Mouse (Mus musculus): ENCODE results near the gene Krt18. TPM values are rescaled to one million over a fixed set of nuclear protein-coding genes. Genes with fewer than 3 reads are reported as not detected.

The Krt18 gene
- total and polyA plus RNA-seq, 2 experiments from 2014 or later, result 5.0 to 12.6 TPM

DNA sequence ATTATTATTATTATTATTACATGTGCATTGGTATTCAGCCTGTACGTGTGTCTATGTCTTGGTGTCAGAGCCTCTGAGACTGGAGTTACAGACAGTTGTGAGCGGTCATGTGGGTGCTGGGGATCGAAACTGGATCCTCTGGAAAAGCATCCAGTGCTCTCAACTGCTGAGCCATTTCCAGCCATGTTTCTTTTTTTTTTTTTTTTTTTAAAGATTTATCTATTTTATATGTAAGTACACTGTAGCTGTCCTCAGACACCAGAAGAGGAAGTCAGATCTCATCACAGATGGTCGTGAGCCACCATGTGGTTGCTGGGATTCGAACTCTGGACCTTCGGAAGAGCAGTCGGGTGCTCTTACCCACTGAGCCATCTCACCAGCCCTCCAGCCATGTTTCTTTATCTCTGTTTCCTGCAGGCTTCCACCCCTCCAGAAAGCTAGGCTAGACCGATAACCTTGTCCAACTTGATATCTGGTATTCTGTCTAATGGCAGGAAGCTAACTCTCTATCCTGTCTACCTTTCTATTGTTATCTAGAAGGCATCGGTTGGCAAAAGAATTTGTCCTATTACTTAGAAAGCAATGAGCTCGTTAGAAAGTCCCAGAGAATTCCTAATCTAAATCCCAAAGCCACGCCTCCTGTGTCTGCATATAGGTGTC lies 28.2 kb upstream of the Krt18 start:
- no peaks in the 10 kb centered on the region for H3K4me1 ChIP-seq (ENCODE audit: insufficient read depth, low read length)
- WGBS, result 89% methylated on average over 11 of the region's 11 CpGs

DNA sequence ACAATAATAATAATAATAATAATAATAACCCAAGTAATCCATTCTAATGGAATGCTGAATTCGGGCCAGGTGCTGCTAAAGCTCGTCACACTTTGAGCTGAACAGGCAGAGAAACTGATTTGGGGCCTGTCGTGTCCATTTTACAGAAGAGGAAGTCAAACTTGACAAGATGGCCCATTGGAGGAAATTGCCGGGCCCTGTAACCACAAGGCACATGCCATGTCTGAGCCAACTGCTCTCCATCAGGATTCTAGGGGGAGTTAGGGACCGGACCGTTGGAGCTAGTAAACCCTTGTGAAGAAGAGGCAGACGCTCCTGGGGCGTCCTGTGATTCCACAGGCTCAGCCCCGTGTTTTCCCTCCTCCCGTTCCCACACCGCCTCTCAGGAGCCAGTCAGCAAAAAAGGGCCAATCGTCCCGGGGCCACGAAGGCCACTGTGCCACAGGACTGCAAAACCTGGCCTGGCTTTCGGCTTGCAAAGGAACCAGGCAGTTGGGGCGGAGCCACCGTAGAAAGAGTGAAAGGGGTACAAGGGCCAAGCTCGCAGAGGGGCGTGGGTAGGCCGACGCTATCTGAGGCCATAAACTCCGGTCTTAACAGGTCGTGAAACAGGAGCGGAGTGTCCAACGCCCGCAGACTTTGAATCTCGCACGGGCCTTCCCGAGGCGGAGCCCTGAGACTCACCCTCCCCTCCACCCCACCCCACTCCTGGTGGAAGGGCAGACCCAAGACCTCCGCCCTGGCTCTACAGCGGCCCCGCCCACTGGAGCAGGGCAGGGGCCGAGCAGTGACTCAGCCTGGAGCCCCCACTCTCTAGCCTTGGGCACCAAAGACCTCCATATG lies 25.1 kb upstream of the Krt18 start:
- ATAC-seq (peak; percentile 70), DNase-seq (ENCODE audit: low spot score) (peak; percentile 36)
- H3K36me3 ChIP-seq (ENCODE audit: insufficient read depth, low read length), result no peaks in the 10 kb centered on the region
- no peak overlapping the region for H3K27ac ChIP-seq
- peak overlapping the region; percentile 46 for H3K4me2 ChIP-seq (ENCODE audit: low read depth, low read length)
- WGBS, result 8% methylated on average over 34 of the region's 34 CpGs
- no peaks in the 10 kb centered on the region for H3K9me3 ChIP-seq (ENCODE audit: low read length)
- no peak for TF ChIP-seq CTCF (IDR thresholded peaks at IDR 0.05; ENCODE audit: low read depth)
- H3K4me3 ChIP-seq (ENCODE audit: low read length), result peak overlapping the region; percentile 23
- H3K27me3 ChIP-seq (ENCODE audit: insufficient read depth, low read length), result peaks cover 22% of the 10 kb centered on the region
- H3K9ac ChIP-seq (replicated peaks; ENCODE audit: low read length), result no peak overlapping the region
- H3K4me1 ChIP-seq (ENCODE audit: insufficient read depth, low read length), result no peaks in the 10 kb centered on the region

More for the DNA sequence above, 28.2 kb upstream of the Krt18 start:
- no peak for ATAC-seq
- no peak for TF ChIP-seq CTCF (IDR thresholded peaks at IDR 0.05; ENCODE audit: low read depth)
- peaks cover 22% of the 10 kb centered on the region for H3K27me3 ChIP-seq (ENCODE audit: insufficient read depth, low read length)
- DNase-seq (ENCODE audit: low spot score), result no peak
- H3K4me3 ChIP-seq (ENCODE audit: low read length), result no peak overlapping the region
- H3K27ac ChIP-seq, result no peak overlapping the region
- H3K4me2 ChIP-seq (ENCODE audit: low read depth, low read length), result no peak overlapping the region
- no peaks in the 10 kb centered on the region for H3K9me3 ChIP-seq (ENCODE audit: low read length)
- no peak overlapping the region for H3K9ac ChIP-seq (replicated peaks; ENCODE audit: low read length)
- H3K36me3 ChIP-seq (ENCODE audit: insufficient read depth, low read length), result no peaks in the 10 kb centered on the region

DNA sequence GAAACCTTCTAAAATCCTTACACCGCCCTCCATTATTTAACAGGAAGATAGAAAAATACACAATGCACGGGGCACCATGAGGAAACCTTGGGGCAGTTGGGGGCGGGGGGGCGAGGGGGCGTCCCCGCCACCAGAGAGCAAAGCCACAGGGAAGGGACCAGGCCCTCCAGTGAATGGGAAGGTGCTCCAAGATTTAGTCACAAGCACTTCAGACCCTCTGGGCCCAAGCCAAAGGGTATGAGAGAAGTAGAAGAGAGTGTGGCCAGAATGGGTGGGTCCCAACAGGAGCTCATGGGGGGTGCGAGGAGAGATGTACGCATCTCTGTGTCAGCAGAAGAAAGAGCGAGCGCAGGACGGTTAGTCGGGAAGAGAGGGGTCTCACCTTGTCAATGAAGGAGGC lies 24.5 kb upstream of the Krt18 start:
- Histone ChIP-seq H3K4me3 (ENCODE audit: low read length) (peak overlapping the region; percentile 23; the same call in 1 of the 2 replicates), H3K4me1 (ENCODE audit: insufficient read depth, low read length) (no peaks in the 10 kb centered on the region), H3K9ac (replicated peaks; ENCODE audit: low read length) (no peak overlapping the region), H3K9me3 (ENCODE audit: low read length) (no peaks in the 10 kb centered on the region), H3K4me2 (ENCODE audit: low read depth, low read length) (peak overlapping the region; percentile 46), H3K27ac (no peak overlapping the region), H3K27me3 (ENCODE audit: insufficient read depth, low read length) (peaks cover 22% of the 10 kb centered on the region), H3K36me3 (ENCODE audit: insufficient read depth, low read length) (no peaks in the 10 kb centered on the region)
- DNase-seq (ENCODE audit: low spot score), result no peak
- WGBS, result 29% methylated on average over 12 of the region's 12 CpGs
- TF ChIP-seq CTCF (IDR thresholded peaks at IDR 0.05; ENCODE audit: low read depth), result no peak
- ATAC-seq, result no peak

DNA sequence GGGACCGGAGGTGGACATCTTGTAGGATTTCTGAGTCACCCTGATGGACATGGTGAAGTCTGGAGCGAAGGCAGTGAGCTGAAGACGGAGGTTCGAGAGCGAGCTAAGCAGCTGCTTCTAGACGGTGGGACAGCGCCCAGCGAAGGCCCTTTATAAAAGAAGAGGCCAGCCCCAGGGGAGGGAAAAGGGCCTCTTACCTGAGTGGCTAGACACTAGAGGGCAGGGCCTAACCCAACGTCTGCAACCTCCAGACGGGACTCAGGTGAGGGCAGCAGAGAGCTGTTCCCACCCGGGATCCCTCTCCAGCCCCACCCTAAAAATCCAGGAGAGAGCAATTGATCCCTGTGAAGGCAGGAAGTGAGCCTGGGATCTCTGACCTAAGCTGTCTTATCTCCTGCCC lies 23.8 kb upstream of the Krt18 start, which contains the start of gene Krt8:
Gene Krt8 (minus strand): TSS at position 294 of the 400 bp plus-strand sequence.
- DNase-seq (ENCODE audit: low spot score) (no peak), ATAC-seq (no peak)
- Histone ChIP-seq H3K9ac (replicated peaks; ENCODE audit: low read length) (no peak within 1 kb of the TSS), H3K27ac (no peak within 1 kb of the TSS), H3K4me1 (ENCODE audit: insufficient read depth, low read length) (no peaks in the 10 kb centered on the region), H3K36me3 (ENCODE audit: insufficient read depth, low read length) (no peaks in the 10 kb centered on the region), H3K27me3 (ENCODE audit: insufficient read depth, low read length) (peaks cover 22% of the 10 kb centered on the region), H3K9me3 (ENCODE audit: low read length) (no peaks in the 10 kb centered on the region), H3K4me2 (ENCODE audit: low read depth, low read length) (peak within 1 kb of the TSS; percentile 46), H3K4me3 (ENCODE audit: low read length) (peak within 1 kb of the TSS; percentile 23; the same call in 1 of the 2 replicates)
- 25% methylated on average over 11 of the region's 11 CpGs for whole genome bisulfite sequencing
- TF ChIP-seq CTCF (IDR thresholded peaks at IDR 0.05; ENCODE audit: low read depth), result no peak

DNA sequence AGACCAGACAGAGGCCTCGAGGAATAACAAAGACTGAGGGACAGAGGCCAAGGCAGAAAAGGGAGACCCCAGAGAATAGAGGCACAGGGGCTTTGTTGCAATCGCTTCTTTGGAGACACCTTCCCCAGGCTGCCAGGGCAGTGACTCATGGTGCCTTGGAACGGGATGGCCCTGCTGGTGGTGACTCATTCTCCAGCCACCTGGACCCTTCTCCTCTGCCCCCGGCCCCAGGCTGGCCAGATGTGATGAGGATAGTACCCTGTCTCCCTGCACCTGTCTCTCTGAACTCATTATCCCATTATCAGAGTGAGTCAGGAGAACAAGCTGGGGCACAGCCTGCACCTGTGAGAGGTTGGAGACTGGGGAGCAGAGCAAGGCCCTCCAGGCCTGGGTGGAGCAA lies 22.7 kb upstream of the Krt18 start:
- Histone ChIP-seq H3K4me1 (ENCODE audit: insufficient read depth, low read length) (no peaks in the 10 kb centered on the region), H3K27ac (no peak overlapping the region), H3K9ac (replicated peaks; ENCODE audit: low read length) (no peak overlapping the region), H3K9me3 (ENCODE audit: low read length) (no peaks in the 10 kb centered on the region), H3K4me3 (ENCODE audit: low read length) (no peak overlapping the region), H3K36me3 (ENCODE audit: insufficient read depth, low read length) (no peaks in the 10 kb centered on the region), H3K4me2 (ENCODE audit: low read depth, low read length) (no peak overlapping the region), H3K27me3 (ENCODE audit: insufficient read depth, low read length) (peaks cover 22% of the 10 kb centered on the region)
- no peak for ATAC-seq
- no peak for TF ChIP-seq CTCF (IDR thresholded peaks at IDR 0.05; ENCODE audit: low read depth)
- DNase-seq (ENCODE audit: low spot score), result no peak
- 37% methylated on average over 4 of the region's 4 CpGs for WGBS

DNA sequence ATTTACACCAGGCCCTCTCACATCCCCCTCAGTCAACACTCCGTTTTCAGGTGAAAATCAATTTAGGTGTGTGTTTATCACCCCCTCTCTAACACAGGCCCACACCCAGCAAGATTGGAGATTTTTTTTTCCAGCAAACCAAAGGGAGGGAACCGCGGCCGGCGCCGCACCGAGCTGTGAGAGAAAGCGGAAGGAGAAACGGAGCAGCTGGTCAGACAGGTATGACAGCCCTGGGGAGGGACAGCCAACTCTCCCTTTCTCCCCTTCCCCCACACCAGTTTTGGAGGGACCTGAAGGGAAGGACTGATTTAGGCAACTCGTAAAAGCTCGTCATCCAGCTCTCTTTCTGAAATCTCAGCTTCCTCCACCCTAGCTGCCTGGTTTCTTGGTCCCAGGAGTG lies 21.7 kb upstream of the Krt18 start:
- 46% methylated on average over 11 of the region's 11 CpGs for WGBS
- Histone ChIP-seq H3K9me3 (ENCODE audit: low read length) (no peaks in the 10 kb centered on the region), H3K27me3 (ENCODE audit: insufficient read depth, low read length) (peaks cover 22% of the 10 kb centered on the region), H3K4me1 (ENCODE audit: insufficient read depth, low read length) (no peaks in the 10 kb centered on the region), H3K27ac (no peak overlapping the region), H3K9ac (replicated peaks; ENCODE audit: low read length) (no peak overlapping the region), H3K36me3 (ENCODE audit: insufficient read depth, low read length) (no peaks in the 10 kb centered on the region), H3K4me2 (ENCODE audit: low read depth, low read length) (no peak overlapping the region), H3K4me3 (ENCODE audit: low read length) (no peak overlapping the region)
- DNase-seq (ENCODE audit: low spot score), result no peak
- ATAC-seq, result no peak
- no peak for TF ChIP-seq CTCF (IDR thresholded peaks at IDR 0.05; ENCODE audit: low read depth)
